Mouse (Mus musculus) intestine, embryonic 15.5 days (tissue): ENCODE measurements at regions not wholly inside any gene's neighbourhood (a gene's known extent, or its start where the extent isn't known, plus 50 kb on each side); places are given as distances from the start of the nearest gene placed in this dataset.

Source experiments
- ATAC-seq: fragments of 200-750 bp; cut with Nextera tagmentation; 2 replicates; pipeline ENCODE4 v1.8.0; 2017; ENCODE audit warnings: moderate TSS enrichment, moderate library complexity
- H3K27ac ChIP-seq: fragments of 300-500 bp; sonication (generic); 2 replicates; pipeline ENCODE4 v1.5.1; 2015; ENCODE audit warnings: mild to moderate bottlenecking, inconsistent platforms
- H3K27me3 ChIP-seq: fragments of 300-500 bp; sonication (generic); replicated peaks from 2 replicates; pipeline ENCODE4 v1.6.1; 2015; ENCODE audit warnings: inconsistent platforms
- H3K36me3 ChIP-seq: fragments of 300-500 bp; sonication (generic); 2 replicates; pipeline ENCODE4 v1.6.1; 2015; ENCODE audit warnings: inconsistent platforms
- H3K4me1 ChIP-seq: fragments of 300-500 bp; sonication (generic); replicated peaks from 2 replicates; pipeline ENCODE4 v1.6.1; 2015; ENCODE audit warnings: inconsistent platforms
- H3K4me2 ChIP-seq: fragments of 300-500 bp; sonication (generic); replicated peaks from 2 replicates; pipeline ENCODE4 v1.6.1; 2015; ENCODE audit warnings: mild to moderate bottlenecking, inconsistent platforms
- H3K4me3 ChIP-seq: fragments of 300-500 bp; sonication (generic); replicated peaks from 2 replicates; pipeline ENCODE4 v1.5.1; 2015; ENCODE audit warnings: inconsistent platforms
- H3K9ac ChIP-seq: fragments of 300-500 bp; sonication (generic); 2 replicates; pipeline ENCODE4 v1.6.1; 2015; ENCODE audit warnings: inconsistent platforms
- H3K9me3 ChIP-seq: fragments of 300-500 bp; sonication (generic); 2 replicates; pipeline ENCODE4 v1.6.1; 2016; ENCODE audit warnings: inconsistent platforms
- WGBS: fragments of 180-500 bp; shearing (Covaris S2); methylation state at CpG from one replicate; pipeline ENCODE4 v1.1.7; 2015; 5-methylcytosine and 5-hydroxymethylcytosine counted together

GRCm38 (mm10) chr4:131400756-131401155, 437.3 kb downstream of the Ptpru start:
- no peaks in the 10 kb centered on the region for H3K9me3 ChIP-seq
- H3K27me3 ChIP-seq = no peaks in the 10 kb centered on the region
- H3K4me1 ChIP-seq = no peaks in the 10 kb centered on the region
- no peaks in the 10 kb centered on the region for H3K36me3 ChIP-seq
- H3K27ac ChIP-seq = no peak overlapping the region
- H3K4me2 ChIP-seq = no peak overlapping the region
- 20% methylated on average over 11 of the region's 11 CpGs for WGBS
- ATAC-seq = no peak
- H3K9ac ChIP-seq = no peak overlapping the region
- no peak overlapping the region for H3K4me3 ChIP-seq

GRCm38 (mm10) chr4:131401255-131401654, 436.8 kb downstream of the Ptpru start:
- no peaks in the 10 kb centered on the region for H3K27me3 ChIP-seq
- 80% methylated on average over 6 of the region's 6 CpGs for WGBS
- no peak overlapping the region for H3K9ac ChIP-seq
- H3K9me3 ChIP-seq = no peaks in the 10 kb centered on the region
- H3K4me2 ChIP-seq = no peak overlapping the region
- no peak for ATAC-seq
- no peak overlapping the region for H3K4me3 ChIP-seq
- no peak overlapping the region for H3K27ac ChIP-seq
- no peaks in the 10 kb centered on the region for H3K36me3 ChIP-seq
- no peaks in the 10 kb centered on the region for H3K4me1 ChIP-seq

- Histone ChIP-seq H3K4me1 (no peaks in the 10 kb centered on the region), H3K9ac (no peak overlapping the region), H3K36me3 (no peaks in the 10 kb centered on the region), H3K27me3 (no peaks in the 10 kb centered on the region), H3K9me3 (no peaks in the 10 kb centered on the region), H3K4me2 (no peak overlapping the region), H3K27ac (no peak overlapping the region), H3K4me3 (no peak overlapping the region)
- no peak for ATAC-seq
- 72% methylated on average over 12 of the region's 12 CpGs for WGBS
Measured at GRCm38 (mm10) chr4:131405376-131406017, 432.6 kb downstream of the Ptpru start.

DNA sequence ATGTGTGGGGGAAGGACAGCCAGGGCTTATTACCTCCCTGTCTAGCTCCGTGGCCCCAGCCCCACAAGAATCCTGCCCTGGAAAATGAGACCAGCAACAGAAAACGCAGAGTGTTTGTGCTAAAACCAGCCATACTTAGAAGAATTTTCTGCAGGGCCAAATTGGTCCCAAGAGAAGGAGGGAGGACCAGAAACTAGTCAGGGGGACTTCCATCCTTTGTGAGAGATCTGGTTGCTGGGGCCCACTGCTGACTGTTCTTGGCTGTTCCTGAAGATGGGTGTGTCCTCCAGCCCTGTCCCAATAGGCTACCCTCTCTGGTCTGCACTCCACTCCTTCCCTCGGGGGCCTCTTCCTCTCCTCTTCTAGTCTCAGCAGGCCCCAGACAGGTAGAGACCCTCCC, 430.6 kb downstream of the Ptpru start:
- 32% methylated on average over 3 of the region's 3 CpGs for WGBS
- H3K27ac ChIP-seq = no peak overlapping the region
- H3K4me2 ChIP-seq = no peak overlapping the region
- no peaks in the 10 kb centered on the region for H3K9me3 ChIP-seq
- H3K9ac ChIP-seq = no peak overlapping the region
- no peaks in the 10 kb centered on the region for H3K4me1 ChIP-seq
- no peak for ATAC-seq
- H3K36me3 ChIP-seq = no peaks in the 10 kb centered on the region
- no peaks in the 10 kb centered on the region for H3K27me3 ChIP-seq
- no peak overlapping the region for H3K4me3 ChIP-seq

DNA sequence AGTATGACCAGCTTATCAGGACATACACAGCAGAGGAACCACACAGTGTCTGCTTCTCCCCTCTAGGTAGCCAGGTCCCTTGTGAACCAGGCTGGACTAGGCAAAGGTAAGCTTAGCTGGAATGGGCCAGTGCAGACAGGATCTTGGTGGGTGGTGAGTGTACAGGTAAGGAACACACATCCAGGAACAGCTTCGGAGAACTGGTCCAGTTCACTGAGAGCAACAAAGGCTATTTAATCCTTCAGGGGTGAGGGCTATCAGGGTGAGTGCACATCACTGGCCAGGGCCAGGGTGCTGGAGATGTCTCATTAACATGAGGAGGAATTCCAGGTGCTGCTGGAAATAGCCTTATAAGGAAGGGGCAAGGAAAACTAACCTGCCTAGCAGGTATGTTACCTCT, 429.4 kb downstream of the Ptpru start:
- no peaks in the 10 kb centered on the region for H3K9me3 ChIP-seq
- no peaks in the 10 kb centered on the region for H3K4me1 ChIP-seq
- ATAC-seq = no peak
- no peaks in the 10 kb centered on the region for H3K36me3 ChIP-seq
- H3K4me2 ChIP-seq = no peak overlapping the region
- H3K27me3 ChIP-seq = no peaks in the 10 kb centered on the region
- WGBS = 77% methylated on average over 1 of the region's 1 CpGs
- H3K27ac ChIP-seq = no peak overlapping the region
- no peak overlapping the region for H3K9ac ChIP-seq
- no peak overlapping the region for H3K4me3 ChIP-seq

- WGBS = 32% methylated on average over 3 of the region's 3 CpGs
- Histone ChIP-seq H3K4me3 (no peak overlapping the region), H3K27me3 (no peaks in the 10 kb centered on the region), H3K4me2 (no peak overlapping the region), H3K4me1 (no peaks in the 10 kb centered on the region), H3K27ac (no peak overlapping the region), H3K9me3 (no peaks in the 10 kb centered on the region), H3K9ac (no peak overlapping the region), H3K36me3 (no peaks in the 10 kb centered on the region)
- ATAC-seq = 0 out of 2 replicates have a peak, but pooled peaks have one; percentile 51
Measured at GRCm38 (mm10) chr4:131409805-131410204, 428.3 kb downstream of the Ptpru start.

DNA sequence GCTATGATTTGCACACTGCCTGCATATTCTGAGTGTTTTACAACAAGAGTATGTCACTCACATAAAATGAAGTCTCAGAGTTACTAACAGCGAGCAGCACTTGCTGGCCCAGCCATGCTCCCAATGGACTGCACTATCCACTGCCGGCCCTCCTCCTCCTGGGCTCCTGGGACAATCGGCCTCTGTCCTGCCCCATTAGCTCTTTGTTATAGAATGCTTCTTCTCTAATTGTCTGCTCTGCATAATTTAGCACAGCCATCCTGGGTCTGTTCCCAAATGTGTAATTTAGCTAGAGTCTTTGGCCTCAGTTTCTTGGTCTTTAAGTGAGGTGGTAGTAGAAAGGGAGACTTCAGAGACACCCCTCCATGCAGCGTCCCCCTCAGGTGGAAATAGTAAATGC, 426.2 kb downstream of the Ptpru start:
- Histone ChIP-seq H3K36me3 (no peaks in the 10 kb centered on the region), H3K4me2 (no peak overlapping the region), H3K27me3 (no peaks in the 10 kb centered on the region), H3K27ac (no peak overlapping the region), H3K9me3 (no peaks in the 10 kb centered on the region), H3K4me1 (no peaks in the 10 kb centered on the region), H3K4me3 (no peak overlapping the region), H3K9ac (no peak overlapping the region)
- ATAC-seq = no peak
- WGBS = 64% methylated on average over 4 of the region's 4 CpGs

- Histone ChIP-seq H3K4me1 (no peaks in the 10 kb centered on the region), H3K9ac (no peak overlapping the region), H3K27ac (no peak overlapping the region), H3K9me3 (no peaks in the 10 kb centered on the region), H3K4me3 (no peak overlapping the region), H3K27me3 (no peaks in the 10 kb centered on the region), H3K36me3 (no peaks in the 10 kb centered on the region), H3K4me2 (no peak overlapping the region)
- WGBS = 70% methylated on average over 6 of the region's 6 CpGs
- no peak for ATAC-seq
Measured at GRCm38 (mm10) chr4:131413380-131413779, 424.7 kb downstream of the Ptpru start.

GRCm38 (mm10) chr4:131415453-131415852, 422.6 kb downstream of the Ptpru start:
- no peak overlapping the region for H3K9ac ChIP-seq
- WGBS = 74% methylated on average over 5 of the region's 5 CpGs
- no peaks in the 10 kb centered on the region for H3K27me3 ChIP-seq
- no peaks in the 10 kb centered on the region for H3K36me3 ChIP-seq
- H3K4me3 ChIP-seq = no peak overlapping the region
- H3K27ac ChIP-seq = no peak overlapping the region
- no peak overlapping the region for H3K4me2 ChIP-seq
- ATAC-seq = no peak
- no peaks in the 10 kb centered on the region for H3K9me3 ChIP-seq
- no peaks in the 10 kb centered on the region for H3K4me1 ChIP-seq

DNA sequence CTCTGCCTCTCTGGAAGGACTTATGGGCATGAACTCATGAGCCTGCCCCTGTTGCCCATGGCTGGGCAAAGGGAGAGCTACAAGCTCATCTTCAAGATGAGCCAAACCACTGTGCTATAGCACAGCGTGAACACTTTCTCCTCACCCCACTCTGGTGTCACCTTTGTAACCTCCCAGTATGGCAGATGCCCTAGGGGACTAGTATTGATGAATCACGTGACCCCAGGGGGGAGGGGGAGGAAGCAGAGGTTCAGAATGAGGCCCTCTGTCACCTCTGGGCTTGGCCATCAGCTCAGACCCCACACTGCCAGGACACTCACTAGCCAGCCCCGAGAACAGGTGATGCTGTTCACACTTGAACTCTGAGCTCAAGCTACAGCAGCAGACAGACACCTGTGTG, 421.9 kb downstream of the Ptpru start:
- Histone ChIP-seq H3K4me2 (no peak overlapping the region), H3K36me3 (no peaks in the 10 kb centered on the region), H3K9ac (no peak overlapping the region), H3K4me3 (no peak overlapping the region), H3K27me3 (no peaks in the 10 kb centered on the region), H3K9me3 (no peaks in the 10 kb centered on the region), H3K4me1 (no peaks in the 10 kb centered on the region), H3K27ac (no peak overlapping the region)
- 54% methylated on average over 3 of the region's 3 CpGs for WGBS
- no peak for ATAC-seq

GRCm38 (mm10) chr4:131417159-131417748, 420.8 kb downstream of the Ptpru start:
- ATAC-seq = no peak
- H3K4me1 ChIP-seq = no peaks in the 10 kb centered on the region
- H3K36me3 ChIP-seq = no peaks in the 10 kb centered on the region
- no peak overlapping the region for H3K4me3 ChIP-seq
- H3K9me3 ChIP-seq = no peaks in the 10 kb centered on the region
- no peak overlapping the region for H3K9ac ChIP-seq
- no peaks in the 10 kb centered on the region for H3K27me3 ChIP-seq
- WGBS = 84% methylated on average over 14 of the region's 14 CpGs
- no peak overlapping the region for H3K27ac ChIP-seq
- no peak overlapping the region for H3K4me2 ChIP-seq

- 52% methylated on average over 11 of the region's 11 CpGs for WGBS
- Histone ChIP-seq H3K4me1 (no peaks in the 10 kb centered on the region), H3K27me3 (no peaks in the 10 kb centered on the region), H3K9me3 (no peaks in the 10 kb centered on the region), H3K4me3 (no peak overlapping the region), H3K36me3 (no peaks in the 10 kb centered on the region), H3K27ac (no peak overlapping the region), H3K9ac (no peak overlapping the region), H3K4me2 (no peak overlapping the region)
- no peak for ATAC-seq
Measured at GRCm38 (mm10) chr4:131425311-131425710, 412.8 kb downstream of the Ptpru start.

GRCm38 (mm10) chr4:131427871-131428270, 410.2 kb downstream of the Ptpru start:
- Histone ChIP-seq H3K27ac (no peak overlapping the region), H3K27me3 (no peaks in the 10 kb centered on the region), H3K9ac (no peak overlapping the region), H3K36me3 (no peaks in the 10 kb centered on the region), H3K4me1 (no peaks in the 10 kb centered on the region), H3K9me3 (no peaks in the 10 kb centered on the region), H3K4me3 (no peak overlapping the region), H3K4me2 (no peak overlapping the region)
- no peak for ATAC-seq
- 90% methylated on average over 7 of the region's 7 CpGs for WGBS
